11 mouse cellular contexts compared by ENCODE assay signal in the genomic region with DNA sequence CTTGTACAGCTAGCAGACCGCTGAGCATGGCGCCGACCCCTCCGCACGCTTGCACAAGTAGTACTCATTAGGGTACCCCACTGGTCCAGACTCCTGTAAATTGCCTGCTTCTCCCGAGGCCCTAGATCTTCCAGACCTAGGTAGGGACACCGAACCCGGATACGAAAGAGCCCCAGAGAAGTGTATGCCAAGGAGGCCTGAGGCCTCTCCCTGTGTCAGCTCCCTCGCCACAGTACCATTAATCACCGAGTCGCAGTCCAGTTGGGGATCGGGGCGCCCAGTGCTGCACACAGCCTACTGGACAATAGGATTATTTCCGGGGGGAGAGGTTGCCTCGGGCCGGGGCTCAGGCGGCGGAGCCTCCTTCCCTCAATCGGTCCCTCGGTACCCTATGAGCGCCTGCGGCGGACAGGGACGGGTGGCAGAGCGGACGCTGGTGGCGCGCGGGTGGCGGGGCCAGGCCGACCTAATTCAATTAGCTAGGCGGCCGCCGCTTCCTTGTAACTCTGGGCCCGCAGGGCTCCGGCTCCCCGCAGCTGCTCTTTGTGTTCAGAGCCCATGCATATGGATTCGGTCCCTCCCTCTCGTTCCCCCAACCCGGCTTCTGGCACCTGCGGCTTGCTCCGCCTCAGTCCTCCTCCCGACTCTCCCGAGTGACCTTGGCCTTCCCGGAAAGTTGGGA. TPM values are rescaled to one million over a fixed set of nuclear protein-coding genes. Genes with fewer than 3 reads are reported as not detected.
DNase-seq lines count a peak whose midpoint lies in the region; ATAC-seq and TF ChIP-seq lines count a peak whose summit lies in the region.
"Had no signal": no experiment of that assay in that cellular context is flagged by ENCODE, and none has a peak within 500 bp of the region (broad histone marks: within the 10 kb centered on the region; RNA-seq: fewer than 3 reads in every experiment).

No protein-coding gene starts in this region.

- peak overlapping the region; percentile 17 for H3K4me2 ChIP-seq in kidney, embryonic 15.5 days
- H3K4me2 ChIP-seq in embryonic facial prominence, embryonic 14.5 days (ENCODE audit: low read depth, low read length): peak overlapping the region; percentile 19; the same call in 1 of the 2 replicates
- no peak overlapping the region for H3K4me2 ChIP-seq in intestine, postnatal 0 days (replicated peaks; ENCODE audit: low read depth)
- peak overlapping the region; percentile 33 for H3K4me2 ChIP-seq in neural tube, embryonic 15.5 days

- no peaks in the 10 kb centered on the region for H3K9me3 ChIP-seq in kidney, embryonic 15.5 days (replicated peaks)
- peaks cover 7% of the 10 kb centered on the region; the same call in 1 of the 2 replicates for H3K9me3 ChIP-seq in embryonic facial prominence, embryonic 14.5 days (ENCODE audit: control insufficient read depth, low read length)
- no peaks in the 10 kb centered on the region for H3K9me3 ChIP-seq in intestine, postnatal 0 days (ENCODE audit: control insufficient read depth)
- H3K9me3 ChIP-seq in neural tube, embryonic 15.5 days (replicated peaks): 0 out of 2 replicates have a peak, but pooled peaks cover 3% of the 10 kb centered on the region
- H3K9me3 ChIP-seq: G1E had no signal

- H3K36me3 ChIP-seq in kidney, embryonic 15.5 days: no peaks in the 10 kb centered on the region
- no peaks in the 10 kb centered on the region for H3K36me3 ChIP-seq in embryonic facial prominence, embryonic 14.5 days (ENCODE audit: control insufficient read depth, insufficient read depth, low read length)
- no peaks in the 10 kb centered on the region for H3K36me3 ChIP-seq in intestine, postnatal 0 days (ENCODE audit: control insufficient read depth, insufficient read depth)
- H3K36me3 ChIP-seq in neural tube, embryonic 15.5 days: no peaks in the 10 kb centered on the region
- H3K36me3 ChIP-seq: G1E had no signal

- peaks cover 7% of the 10 kb centered on the region for H3K4me1 ChIP-seq in kidney, embryonic 15.5 days
- no peaks in the 10 kb centered on the region for H3K4me1 ChIP-seq in embryonic facial prominence, embryonic 14.5 days (ENCODE audit: control insufficient read depth, insufficient read depth, low read length)
- H3K4me1 ChIP-seq in intestine, postnatal 0 days (replicated peaks; ENCODE audit: control insufficient read depth, insufficient read depth, low read length): no peaks in the 10 kb centered on the region
- H3K4me1 ChIP-seq in neural tube, embryonic 15.5 days: peaks cover 7% of the 10 kb centered on the region

- no peak for TF ChIP-seq CTCF in intestine, postnatal 0 days (IDR thresholded peaks at IDR 0.05; ENCODE audit: low read depth)

- H3K9ac ChIP-seq in kidney, embryonic 15.5 days: no peak overlapping the region
- no peak overlapping the region for H3K9ac ChIP-seq in embryonic facial prominence, embryonic 14.5 days (ENCODE audit: low read depth, low read length)
- no peak overlapping the region for H3K9ac ChIP-seq in intestine, postnatal 0 days (ENCODE audit: low read depth, low read length)
- no peak overlapping the region; the same call in 1 of the 2 replicates for H3K9ac ChIP-seq in neural tube, embryonic 15.5 days (replicated peaks)

- peaks cover 100% of the 10 kb centered on the region for H3K27me3 ChIP-seq in kidney, embryonic 15.5 days
- peaks cover 100% of the 10 kb centered on the region for H3K27me3 ChIP-seq in embryonic facial prominence, embryonic 14.5 days (replicated peaks; ENCODE audit: control insufficient read depth, insufficient read depth, low read length)
- H3K27me3 ChIP-seq in intestine, postnatal 0 days (replicated peaks; ENCODE audit: control insufficient read depth, insufficient read depth, low read length): peaks cover 96% of the 10 kb centered on the region
- H3K27me3 ChIP-seq in neural tube, embryonic 15.5 days (replicated peaks): peaks cover 100% of the 10 kb centered on the region

- no peak overlapping the region; the same call in 1 of the 2 replicates for H3K4me3 ChIP-seq in kidney, embryonic 15.5 days (replicated peaks)
- 0 out of 2 replicates have a peak overlapping the region, but pooled peaks have one; percentile 9 for H3K4me3 ChIP-seq in embryonic facial prominence, embryonic 14.5 days (ENCODE audit: low read depth, low read length)
- peak overlapping the region; percentile 7; the same call in 1 of the 2 replicates for H3K4me3 ChIP-seq in intestine, postnatal 0 days (ENCODE audit: low read depth, low read length)
- H3K4me3 ChIP-seq in neural tube, embryonic 15.5 days (replicated peaks): peak overlapping the region; percentile 6; the same call in 1 of the 2 replicates
- H3K4me3 ChIP-seq: myocyte had no signal

- ATAC-seq in kidney, embryonic 15.5 days (replicated peaks; ENCODE audit: low FRiP score): no peak
- ATAC-seq in embryonic facial prominence, embryonic 14.5 days (ENCODE audit: low read depth): no peak
- ATAC-seq in intestine, postnatal 0 days: no peak
- ATAC-seq in neural tube, embryonic 15.5 days (ENCODE audit: low FRiP score): no peak

- no peak for DNase-seq in kidney, adult 9 months
- DNase-seq in embryonic facial prominence, embryonic 14.5 days (ENCODE audit: low spot score): no peak
- DNase-seq in left cerebral cortex, adult 8-10 months (ENCODE audit: low spot score in 2 of 2): no peak
- DNase-seq in spleen, postnatal 36 days (ENCODE audit: low spot score in 2 of 2): no peak
- no peak for DNase-seq in gastrocnemius, postnatal 10 days

- under 1% methylated on average over 46 of the region's 46 CpGs for WGBS in kidney, embryonic 15.5 days
- 2% methylated on average over 45 of the region's 46 CpGs for whole genome bisulfite sequencing in embryonic facial prominence, embryonic 14.5 days
- WGBS in intestine, postnatal 0 days: 2% methylated on average over 46 of the region's 46 CpGs
- WGBS in neural tube, embryonic 15.5 days: under 1% methylated on average over 46 of the region's 46 CpGs

- H3K27ac ChIP-seq in kidney, embryonic 15.5 days: no peak overlapping the region
- H3K27ac ChIP-seq in embryonic facial prominence, embryonic 14.5 days (replicated peaks; ENCODE audit: low read depth, low read length): no peak overlapping the region
- H3K27ac ChIP-seq in intestine, postnatal 0 days (ENCODE audit: low read depth, low read length): no peak overlapping the region
- H3K27ac ChIP-seq in neural tube, embryonic 15.5 days (replicated peaks): no peak overlapping the region

RNA-seq across cellular contexts. Expression of gene Tlx1, which starts 7.1 kb away (rescaled TPM):
- polyA plus RNA-seq in kidney, embryonic 15.5 days (2015; fragmentation: Nextera tagmentation; extraction: Ambion mirVana): not detected in 2 replicates
- 1.7 and 1.9 TPM in 2 replicates for polyA plus RNA-seq in embryonic facial prominence, embryonic 14.5 days (2014; fragmentation: Nextera tagmentation; extraction: Ambion mirVana)
- polyA plus RNA-seq in intestine, postnatal 0 days (2015; fragmentation: Nextera tagmentation; extraction: Ambion mirVana): not detected in 2 replicates
- 0.14 and 0.26 TPM in 2 replicates for polyA plus RNA-seq in neural tube, embryonic 15.5 days (2015; fragmentation: Nextera tagmentation; extraction: Ambion mirVana)
- total RNA-seq in left cerebral cortex, adult 8-10 months (2022): not detected
- under 1 TPM in 1 of 2 experiments, not detected in 1; 0.18 TPM for total RNA-seq in gastrocnemius, postnatal 10 days (2021)
- total RNA-seq: left cerebral cortex, postnatal 14 days had no signal
- polyA plus RNA-seq: G1E, myocyte had no signal
